Mouse (Mus musculus) layer of hippocampus, postnatal 14 days (tissue): ENCODE measurements around the gene Drosha. TPM values are rescaled to one million over a fixed set of nuclear protein-coding genes. Genes with fewer than 3 reads are reported as not detected.
"Not testable (repeated sequence)": the region's sequence is repeated elsewhere in the genome, so short reads cannot be mapped to it uniquely, and the experiment has no call there.

Experiments
- DNase-seq, 2 experiments: peaks; one replicate each; pipeline ENCODE4 v3.0.0; 2021 to 2022; ENCODE audit warnings: low spot score in 2 of 2, mixed read lengths in 1 of 2
- total RNA-seq, 2 experiments: library from RNA; stranded (reverse); gene quantifications; 2 replicates each; pipeline ENCODE4 v1.2.3; 2021

Drosha gene
- total RNA-seq, 2 experiments from 2014 or later = 82.3 to 87.7 TPM

- DNase-seq = no peak
Observed at GRCm38 (mm10) chr15:12879937-12880336, 55.3 kb downstream of the Drosha start.

DNA sequence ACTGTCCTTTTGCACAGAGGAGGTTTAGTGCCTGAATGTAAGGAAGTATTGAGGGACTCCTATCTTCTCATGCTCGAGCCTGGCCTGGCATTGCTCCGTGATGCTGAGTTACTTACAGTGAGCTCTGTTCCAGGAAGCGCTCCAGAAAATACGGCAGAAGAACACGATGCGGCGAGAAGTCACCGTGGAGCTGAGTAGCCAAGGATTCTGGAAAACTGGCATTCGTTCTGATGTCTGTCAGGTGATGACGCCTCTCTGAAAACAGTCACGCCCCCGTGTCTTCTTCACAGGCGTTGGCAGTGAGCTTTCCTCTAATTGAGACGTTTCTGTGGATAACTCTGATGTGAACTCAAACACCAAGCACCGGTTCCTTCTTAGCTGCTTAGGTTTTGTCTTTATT, 60.2 kb downstream of the Drosha start:
- DNase-seq = no peak

GRCm38 (mm10) chr15:12885361-12885760, 60.7 kb downstream of the Drosha start:
- no peak for DNase-seq

- no peak for DNase-seq
Observed at GRCm38 (mm10) chr15:12887206-12887605, 62.6 kb downstream of the Drosha start.

- DNase-seq = no peak
Observed at GRCm38 (mm10) chr15:12888312-12888711, 63.7 kb downstream of the Drosha start.

DNA sequence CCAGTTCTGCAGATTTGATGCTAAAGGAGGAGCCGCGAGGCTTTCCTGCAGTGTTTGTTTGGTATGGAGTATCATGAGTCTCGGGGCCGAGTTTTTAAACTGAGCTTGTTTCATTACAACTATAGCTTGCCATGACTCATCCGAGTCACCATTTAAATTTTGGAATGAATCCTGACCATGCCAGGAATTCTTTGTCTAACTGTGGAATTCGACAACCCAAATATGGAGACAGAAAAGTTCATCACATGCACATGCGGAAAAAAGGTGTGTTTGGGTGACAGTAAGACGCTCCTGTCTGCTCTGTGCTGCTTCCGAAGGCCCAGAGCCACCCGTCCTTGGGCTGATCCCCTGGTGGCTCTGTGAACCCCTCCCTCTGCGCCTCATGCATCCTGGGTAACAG, 65.3 kb downstream of the Drosha start:
- no peak for DNase-seq

DNA sequence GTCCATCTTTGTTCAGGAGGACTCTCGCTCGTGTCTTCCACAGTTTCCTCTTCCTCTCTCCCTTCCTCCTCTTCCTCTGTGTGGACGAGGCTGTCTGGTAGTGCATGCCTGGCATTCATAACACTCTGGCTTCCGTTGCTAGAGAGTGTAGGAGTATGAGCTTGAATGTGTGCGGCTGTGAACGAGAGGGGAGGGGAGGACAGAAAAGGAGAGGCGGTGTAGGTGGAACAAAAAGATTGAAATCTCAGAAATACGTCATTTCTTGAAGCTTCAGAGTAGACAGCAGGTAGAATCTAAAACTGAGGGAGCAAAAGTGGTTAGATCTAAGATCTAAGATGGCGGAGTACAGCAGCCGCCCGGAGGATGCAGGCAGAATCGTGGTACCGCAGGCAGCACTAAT, 70.8 kb downstream of the Drosha start:
- DNase-seq = no peak

DNA sequence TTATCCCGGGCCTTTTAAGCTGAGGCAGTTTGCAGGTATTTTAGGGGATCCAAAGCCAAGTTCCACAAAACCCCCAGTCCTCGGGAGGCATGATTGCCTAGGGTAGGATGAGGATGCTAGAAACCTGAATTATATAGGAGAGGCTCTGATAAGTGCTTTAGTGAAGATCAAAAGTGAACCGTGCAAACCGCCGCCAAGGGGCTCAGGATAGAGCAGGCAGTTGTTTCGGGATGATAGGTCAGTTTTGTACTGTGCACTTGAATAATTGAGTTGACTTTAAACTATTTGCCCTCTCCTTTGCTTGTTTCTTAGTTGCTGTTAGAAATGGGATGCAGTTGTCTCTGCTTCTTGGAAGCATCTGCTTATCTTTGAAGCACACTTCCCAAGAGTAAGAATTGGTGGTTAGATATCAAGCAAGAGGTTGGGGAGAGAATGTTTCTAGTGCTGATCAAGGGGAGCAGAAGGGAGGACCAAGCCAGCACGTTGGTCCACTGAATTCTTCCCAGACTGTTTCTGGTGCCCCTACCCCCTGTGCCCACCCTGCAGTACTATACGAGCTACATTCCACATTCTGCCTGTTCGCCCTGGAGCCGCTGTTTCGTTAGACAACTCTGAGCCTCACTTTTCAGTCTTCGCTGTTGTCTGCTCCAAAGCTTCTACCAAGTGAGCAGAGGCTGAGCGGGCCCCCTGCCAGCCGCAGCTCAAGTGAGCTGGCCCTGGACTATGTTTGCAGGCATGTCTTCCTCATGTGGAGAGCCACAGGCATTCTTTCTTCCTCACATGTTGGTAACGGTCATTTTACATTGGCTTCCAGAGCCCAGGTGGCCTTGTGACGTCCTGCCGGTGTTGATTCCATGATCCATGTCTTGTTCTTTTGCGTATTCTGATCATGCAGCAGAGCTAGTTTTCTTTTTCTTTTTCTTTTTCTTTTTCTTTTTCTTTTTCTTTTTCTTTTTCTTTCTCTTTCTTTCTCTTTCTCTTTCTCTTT, 71.7 kb downstream of the Drosha start:
- no peak for DNase-seq

DNA sequence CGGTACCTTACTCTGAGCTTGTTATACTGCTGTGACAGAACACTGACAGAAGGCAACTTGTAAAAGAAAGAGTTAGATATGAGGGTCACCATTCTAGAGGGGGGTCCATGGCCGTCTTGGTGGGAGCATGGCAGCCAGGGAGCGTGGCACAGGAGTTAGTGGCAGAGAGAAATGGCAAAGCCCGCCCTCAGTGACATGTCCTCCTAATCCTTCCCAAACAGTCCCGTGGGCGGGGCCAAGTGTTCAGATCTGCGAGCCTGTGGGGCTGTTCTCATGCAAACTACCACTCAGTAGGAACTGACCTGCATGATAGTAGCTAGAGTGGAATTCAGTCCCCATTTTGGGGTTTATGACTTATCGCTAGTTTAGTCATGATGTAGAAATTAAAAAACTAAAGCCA, 73.2 kb downstream of the Drosha start:
- no peak for DNase-seq

DNA sequence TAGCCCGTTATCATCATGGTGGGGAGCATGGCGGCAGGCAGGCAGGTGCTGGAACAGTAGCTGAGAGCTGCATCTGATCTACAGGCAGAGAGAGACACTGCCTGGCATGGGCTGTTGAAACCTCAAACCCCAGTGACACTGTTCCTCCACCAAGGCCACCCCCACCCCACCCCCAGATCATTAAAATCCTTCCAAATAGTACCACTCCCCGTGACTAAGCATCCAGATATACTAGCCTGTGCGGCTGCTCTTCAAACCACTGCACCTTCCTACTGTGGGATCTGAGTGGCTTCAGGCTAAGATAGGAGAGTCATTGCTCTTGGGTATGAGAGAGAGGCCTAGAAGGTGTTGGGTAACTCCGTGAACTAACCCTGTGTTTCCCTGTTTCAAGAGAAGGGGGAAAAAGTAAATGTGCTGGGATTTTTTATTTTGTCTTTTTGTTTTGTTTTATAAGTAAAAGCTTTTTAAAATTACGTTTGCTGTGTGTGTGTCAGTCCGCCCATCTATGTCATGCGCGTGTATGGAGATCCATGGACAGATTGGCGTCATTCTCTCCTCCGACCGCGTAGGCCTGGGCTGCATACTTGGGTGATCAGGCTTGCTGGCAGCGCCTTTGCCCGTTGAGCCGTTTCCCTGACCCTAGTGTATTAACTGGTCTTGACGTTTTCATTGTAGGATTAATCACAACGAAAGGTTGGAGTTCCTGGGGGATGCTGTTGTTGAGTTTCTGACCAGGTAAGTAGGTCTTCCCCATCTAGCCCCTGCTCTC, 76.0 kb downstream of the Drosha start:
- no peak for DNase-seq

DNA sequence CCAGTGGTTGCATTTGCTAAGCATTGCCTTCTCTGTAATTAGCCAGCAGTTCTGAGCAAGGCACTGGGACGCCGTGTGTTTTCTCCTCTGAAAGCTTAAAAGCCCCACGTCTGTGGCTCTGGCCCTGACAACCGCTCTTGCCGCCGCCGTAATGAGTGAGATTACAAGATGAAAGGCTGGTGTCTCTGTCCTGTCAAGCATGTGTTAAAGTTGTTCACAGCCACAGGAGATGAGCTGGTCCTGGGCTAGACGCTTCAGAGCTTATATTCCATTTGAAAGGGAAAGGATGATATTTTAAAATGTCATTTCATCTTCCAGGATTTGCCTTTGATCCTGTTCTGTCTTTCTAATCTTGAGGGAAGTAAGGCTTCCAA, 76.6 kb downstream of the Drosha start:
- DNase-seq = no peak

DNA sequence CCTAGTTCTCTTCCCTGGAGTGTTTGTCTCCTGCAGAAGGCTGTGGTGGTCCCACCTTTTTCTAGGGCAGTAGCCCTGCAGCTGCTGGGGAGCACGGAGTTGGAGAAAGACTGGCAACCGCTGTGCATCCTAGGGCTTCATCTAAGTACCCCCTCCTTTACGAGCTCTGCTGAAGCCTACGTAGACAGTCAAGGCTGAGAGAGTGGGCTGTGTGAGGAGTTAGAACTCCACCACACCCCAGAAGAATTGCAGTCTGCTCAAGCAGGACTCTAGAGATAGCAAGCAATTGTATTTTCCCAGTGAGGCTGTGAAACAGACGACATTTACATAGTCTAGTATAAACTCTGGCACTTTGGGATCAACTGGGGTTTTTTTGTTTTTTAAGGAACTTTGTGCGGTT, 79.8 kb downstream of the Drosha start:
- no peak for DNase-seq

DNA sequence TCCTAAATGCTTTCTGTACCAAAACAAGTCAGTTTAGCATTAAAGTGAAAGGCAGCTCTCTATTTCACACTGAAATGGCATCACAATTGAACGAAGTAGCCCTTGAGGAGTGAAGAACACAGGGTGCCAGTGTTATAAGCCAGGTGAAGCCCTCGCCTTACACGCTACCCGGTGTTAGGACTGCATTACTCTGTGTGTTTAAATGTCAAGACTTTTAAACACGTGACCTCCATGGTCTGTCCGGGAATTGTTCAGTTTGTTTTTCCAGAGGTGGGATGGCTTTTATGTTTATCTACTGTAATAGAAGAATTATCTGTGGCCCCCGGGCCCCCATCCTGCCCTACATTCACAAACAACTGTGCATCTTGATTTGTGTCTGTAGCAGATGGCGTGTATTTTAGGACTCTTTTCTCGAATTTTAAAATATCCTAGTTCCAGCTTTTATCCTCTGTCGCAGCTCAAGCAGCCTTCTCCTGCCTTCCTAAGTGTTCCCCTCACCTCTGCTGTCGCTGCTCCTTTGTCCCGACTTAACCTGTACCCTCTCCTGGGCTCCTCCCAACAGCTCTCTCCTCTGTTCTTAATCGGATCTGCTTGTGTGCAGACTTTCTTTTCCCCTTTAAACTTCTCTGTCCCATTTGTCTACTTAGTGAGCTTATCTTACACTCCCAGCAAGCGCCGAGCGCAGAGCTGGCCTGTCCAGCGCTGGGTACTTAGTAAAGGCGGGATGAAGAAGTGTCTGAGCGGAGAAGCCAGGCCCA, 83.5 kb downstream of the Drosha start:
- DNase-seq = no peak

DNA sequence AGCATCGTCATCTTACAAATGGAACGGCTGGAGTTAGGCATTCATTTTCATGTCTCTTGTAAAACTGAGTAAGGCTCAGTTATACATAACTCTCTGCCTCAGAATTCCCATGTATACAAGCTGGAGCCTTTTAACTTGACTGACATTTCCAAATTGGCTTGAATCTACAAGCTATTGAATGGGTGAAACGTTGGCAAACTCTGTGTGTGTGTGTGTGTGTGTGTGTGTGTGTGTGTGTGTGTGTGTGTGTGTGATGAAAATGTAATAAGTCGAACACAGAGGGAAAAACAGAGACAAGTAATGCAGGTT, 84.1 kb downstream of the Drosha start:
- DNase-seq = no peak

GRCm38 (mm10) chr15:12909171-12909570, 84.6 kb downstream of the Drosha start:
- no peak for DNase-seq

- DNase-seq = no peak
Observed at GRCm38 (mm10) chr15:12911082-12911481, 86.5 kb downstream of the Drosha start.

DNA sequence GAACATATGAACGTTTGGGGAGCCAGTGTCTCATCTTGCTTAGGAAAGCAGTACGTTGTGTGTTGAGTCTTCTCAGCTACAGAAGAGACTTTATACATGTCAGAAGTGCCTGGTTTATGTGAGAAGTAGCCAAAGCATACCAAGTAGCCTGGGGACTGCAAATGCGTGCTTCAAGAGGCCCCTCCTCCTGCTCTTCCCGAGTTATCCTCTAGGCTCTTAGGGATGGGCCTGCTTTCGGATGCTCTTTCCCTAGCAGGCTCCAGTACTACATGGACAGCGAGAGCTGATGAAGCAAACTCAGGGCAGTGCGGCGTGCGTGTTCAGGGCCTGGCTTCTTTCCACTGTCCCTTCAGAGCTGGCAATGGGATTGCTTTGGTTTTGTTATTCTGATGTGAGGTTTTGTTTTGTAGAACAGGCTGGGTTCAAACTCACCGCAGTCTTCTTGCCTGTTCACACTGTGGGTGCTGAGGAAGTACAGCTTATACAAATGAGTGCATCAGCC, 91.8 kb downstream of the Drosha start:
- DNase-seq = no peak

GRCm38 (mm10) chr15:12919326-12919966, 94.8 kb downstream of the Drosha start:
- not testable (repeated sequence) for DNase-seq

GRCm38 (mm10) chr15:12919967-12920870, 95.6 kb downstream of the Drosha start:
- DNase-seq = no peak

GRCm38 (mm10) chr15:12921901-12922300, 97.3 kb downstream of the Drosha start:
- DNase-seq = no peak
